Mouse (Mus musculus) heart, postnatal 0 days (tissue): Measurements from ENCODE around the gene Stx1a.

Experiments
- CTCF ChIP-seq: IDR thresholded peaks from 2 replicates; pipeline ENCODE4 v1.5.1; 2016; ENCODE audit warnings: antibody characterized with exemption, control low read depth, low read depth
- EP300 ChIP-seq: IDR thresholded peaks from 2 replicates; pipeline ENCODE4 v1.6.1; 2016; ENCODE audit warnings: antibody characterized with exemption, low read depth

DNA sequence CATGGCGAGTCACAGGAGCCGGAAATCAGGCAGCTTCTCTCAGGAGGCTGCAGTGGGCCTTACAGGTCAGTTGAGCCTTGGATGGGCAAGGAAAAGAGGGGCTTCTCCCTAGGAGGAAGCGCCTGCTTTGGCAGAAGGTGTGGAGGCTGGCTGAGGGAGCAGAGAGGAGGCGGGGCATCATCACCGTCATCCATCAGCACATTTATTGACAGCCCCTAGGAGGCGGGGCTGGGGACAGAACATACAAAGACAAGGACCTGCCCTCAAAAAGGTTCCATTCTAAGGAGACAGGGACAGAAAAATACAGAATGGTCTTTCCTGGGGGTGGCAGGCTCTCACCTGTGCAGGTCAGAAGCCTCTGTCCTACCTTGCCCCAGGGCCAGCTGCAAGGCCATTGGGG, 49.4 kb downstream of the Stx1a start:
- TF ChIP-seq CTCF = no peak
- no peak for TF ChIP-seq EP300
